Mouse (Mus musculus): Measurements from ENCODE around the gene Tmem131. TPM values are rescaled to one million over a fixed set of nuclear protein-coding genes. Genes with fewer than 3 reads are reported as not detected.

The Tmem131 gene
- polyA plus RNA-seq, 1 experiment from 2014 or later, result 22.1 TPM

DNA sequence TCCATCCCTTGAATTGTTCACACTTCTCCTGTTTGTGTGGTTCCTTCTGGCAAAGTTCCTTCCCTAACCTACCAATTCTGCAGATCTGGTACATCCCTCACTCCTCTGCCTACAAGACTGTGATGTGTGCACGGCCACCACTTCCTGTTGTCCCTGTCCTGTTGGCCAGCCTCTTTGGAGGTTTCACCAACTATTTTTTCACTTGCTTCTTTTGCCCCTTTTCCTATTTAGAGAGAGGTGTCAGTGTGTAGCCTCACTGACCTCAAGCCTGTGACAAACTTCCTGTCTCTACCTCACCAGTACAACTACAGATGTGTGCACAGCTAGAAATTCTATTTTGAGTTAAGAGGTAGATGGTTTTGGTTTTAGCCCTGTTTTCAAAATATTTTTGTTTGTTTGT, 136.4 kb downstream of the Tmem131 start:
- Histone ChIP-seq H3K4me1 (ENCODE audit: control insufficient read depth, insufficient read depth, low read length) (no peaks in the 10 kb centered on the region), H3K9ac (replicated peaks; ENCODE audit: low read depth, low read length) (no peak overlapping the region), H3K27me3 (ENCODE audit: control insufficient read depth, insufficient read depth, low read length) (no peaks in the 10 kb centered on the region), H3K9me3 (ENCODE audit: control insufficient read depth, low read length) (no peaks in the 10 kb centered on the region), H3K4me3 (ENCODE audit: low read depth, low read length) (no peak overlapping the region), H3K36me3 (ENCODE audit: control insufficient read depth, insufficient read depth, low read length) (peaks cover 66% of the 10 kb centered on the region), H3K27ac (ENCODE audit: low read depth, low read length) (no peak overlapping the region), H3K4me2 (ENCODE audit: low read depth, low read length) (no peak overlapping the region)
- no peak for ATAC-seq (ENCODE audit: low read depth)
- whole genome bisulfite sequencing, result 93% methylated on average over 1 of the region's 1 CpGs

DNA sequence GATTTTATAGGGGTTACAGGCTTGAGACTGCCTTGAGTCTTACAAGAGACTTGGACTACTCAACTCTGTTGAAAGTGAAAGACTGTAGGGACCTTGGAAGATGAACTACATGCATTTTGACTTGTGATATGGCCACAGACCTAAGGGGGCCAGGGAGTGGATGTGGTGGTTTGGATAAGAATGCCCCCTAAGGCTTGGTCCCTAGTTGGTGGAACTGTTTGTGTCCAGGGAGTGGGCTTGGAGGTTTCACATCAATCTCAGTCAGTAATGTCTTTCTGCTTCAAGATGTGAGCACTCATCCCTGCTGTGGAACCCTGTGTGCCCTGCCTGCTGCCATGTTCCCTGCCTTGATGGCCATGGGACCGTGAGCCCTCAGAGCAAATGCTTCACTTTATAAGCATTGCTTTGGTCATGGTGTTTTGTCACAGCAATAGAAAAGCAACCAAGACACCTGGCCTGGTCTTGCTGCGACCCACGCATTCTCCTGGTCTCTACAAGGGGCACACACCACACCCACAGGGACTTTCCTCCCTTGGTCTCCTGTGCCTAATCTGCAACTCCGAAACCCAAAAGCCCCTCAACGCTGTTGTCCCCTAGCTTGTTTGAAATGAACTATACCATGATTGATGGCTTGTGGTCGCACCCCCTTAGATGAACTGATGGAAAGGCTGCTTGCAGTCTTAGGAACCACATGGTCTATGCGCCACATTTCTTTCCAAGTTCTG, 137.1 kb downstream of the Tmem131 start:
- H3K9ac ChIP-seq (replicated peaks; ENCODE audit: low read depth, low read length), result no peak overlapping the region
- WGBS, result 96% methylated on average over 7 of the region's 7 CpGs
- peaks cover 66% of the 10 kb centered on the region for H3K36me3 ChIP-seq (ENCODE audit: control insufficient read depth, insufficient read depth, low read length)
- H3K4me1 ChIP-seq (ENCODE audit: control insufficient read depth, insufficient read depth, low read length), result no peaks in the 10 kb centered on the region
- H3K4me2 ChIP-seq (ENCODE audit: low read depth, low read length), result no peak overlapping the region
- H3K9me3 ChIP-seq (ENCODE audit: control insufficient read depth, low read length), result no peaks in the 10 kb centered on the region
- no peak overlapping the region for H3K27ac ChIP-seq (ENCODE audit: low read depth, low read length)
- H3K4me3 ChIP-seq (ENCODE audit: low read depth, low read length), result no peak overlapping the region
- H3K27me3 ChIP-seq (ENCODE audit: control insufficient read depth, insufficient read depth, low read length), result no peaks in the 10 kb centered on the region
- no peak for ATAC-seq (ENCODE audit: low read depth)

- 99% methylated on average over 4 of the region's 4 CpGs for WGBS
- Histone ChIP-seq H3K9ac (replicated peaks; ENCODE audit: low read depth, low read length) (no peak overlapping the region), H3K9me3 (ENCODE audit: control insufficient read depth, low read length) (no peaks in the 10 kb centered on the region), H3K4me3 (ENCODE audit: low read depth, low read length) (no peak overlapping the region), H3K36me3 (ENCODE audit: control insufficient read depth, insufficient read depth, low read length) (peaks cover 62% of the 10 kb centered on the region), H3K27me3 (ENCODE audit: control insufficient read depth, insufficient read depth, low read length) (no peaks in the 10 kb centered on the region), H3K27ac (ENCODE audit: low read depth, low read length) (no peak overlapping the region), H3K4me1 (ENCODE audit: control insufficient read depth, insufficient read depth, low read length) (no peaks in the 10 kb centered on the region), H3K4me2 (ENCODE audit: low read depth, low read length) (no peak overlapping the region)
- ATAC-seq (ENCODE audit: low read depth), result no peak
These were observed 138.6 kb downstream of the Tmem131 start for GRCm38 (mm10) chr1:36804833-36805232.

DNA sequence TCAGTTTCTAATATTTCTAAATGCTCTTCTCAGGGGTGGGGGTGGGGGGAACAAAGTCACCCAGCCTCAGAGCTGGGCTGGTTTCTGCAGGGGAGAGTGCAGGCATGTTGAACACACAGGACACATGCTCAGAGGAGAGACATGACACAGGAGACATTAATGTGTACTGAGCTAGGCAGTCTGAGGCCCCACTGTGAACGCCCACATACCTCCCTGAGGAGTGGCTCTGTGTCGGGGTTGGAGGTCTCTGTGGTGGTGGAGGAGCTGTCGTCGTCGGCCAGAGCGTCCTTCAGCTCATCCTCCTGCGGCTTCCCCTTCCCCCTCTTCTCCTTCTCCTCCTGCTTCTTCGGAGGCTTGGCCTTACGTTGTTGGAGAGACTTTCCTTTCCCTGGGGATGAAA, 139.2 kb downstream of the Tmem131 start:
- WGBS, result 81% methylated on average over 9 of the region's 9 CpGs
- Histone ChIP-seq H3K4me2 (ENCODE audit: low read depth, low read length) (no peak overlapping the region), H3K27me3 (ENCODE audit: control insufficient read depth, insufficient read depth, low read length) (no peaks in the 10 kb centered on the region), H3K4me1 (ENCODE audit: control insufficient read depth, insufficient read depth, low read length) (no peaks in the 10 kb centered on the region), H3K36me3 (ENCODE audit: control insufficient read depth, insufficient read depth, low read length) (peaks cover 68% of the 10 kb centered on the region), H3K9ac (replicated peaks; ENCODE audit: low read depth, low read length) (no peak overlapping the region), H3K9me3 (ENCODE audit: control insufficient read depth, low read length) (no peaks in the 10 kb centered on the region), H3K27ac (ENCODE audit: low read depth, low read length) (no peak overlapping the region), H3K4me3 (ENCODE audit: low read depth, low read length) (no peak overlapping the region)
- ATAC-seq (ENCODE audit: low read depth), result no peak

GRCm38 (mm10) chr1:36800379-36801011, 143.0 kb downstream of the Tmem131 start:
- no peak overlapping the region for H3K9ac ChIP-seq (replicated peaks; ENCODE audit: low read depth, low read length)
- no peak overlapping the region for H3K27ac ChIP-seq (ENCODE audit: low read depth, low read length)
- no peak overlapping the region for H3K4me3 ChIP-seq (ENCODE audit: low read depth, low read length)
- no peaks in the 10 kb centered on the region for H3K9me3 ChIP-seq (ENCODE audit: control insufficient read depth, low read length)
- 80% methylated on average over 3 of the region's 3 CpGs for WGBS
- ATAC-seq (ENCODE audit: low read depth), result no peak
- no peaks in the 10 kb centered on the region for H3K4me1 ChIP-seq (ENCODE audit: control insufficient read depth, insufficient read depth, low read length)
- H3K27me3 ChIP-seq (ENCODE audit: control insufficient read depth, insufficient read depth, low read length), result no peaks in the 10 kb centered on the region
- H3K4me2 ChIP-seq (ENCODE audit: low read depth, low read length), result no peak overlapping the region
- H3K36me3 ChIP-seq (ENCODE audit: control insufficient read depth, insufficient read depth, low read length), result peaks cover 71% of the 10 kb centered on the region

DNA sequence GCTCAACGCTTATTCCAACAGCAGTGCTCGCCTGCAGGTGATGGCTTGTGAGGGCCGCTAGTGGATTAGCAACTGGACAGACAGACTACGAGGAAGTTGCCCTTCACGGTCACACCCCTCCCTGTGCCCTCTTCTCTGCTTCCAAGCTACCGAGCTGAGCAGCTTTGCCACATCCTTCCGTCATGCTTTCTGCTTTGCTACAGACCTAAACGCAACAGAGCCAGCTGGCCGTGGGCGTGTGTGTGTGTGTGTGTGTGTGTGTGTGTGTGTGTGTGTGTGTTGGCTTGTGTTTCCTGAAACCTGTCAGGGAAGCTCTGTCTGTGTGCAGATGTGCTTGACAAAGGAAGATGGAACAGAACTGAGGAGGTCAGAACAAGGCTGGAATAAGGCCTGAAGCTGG, 146.0 kb downstream of the Tmem131 start:
- WGBS, result 93% methylated on average over 10 of the region's 10 CpGs
- no peak overlapping the region for H3K4me2 ChIP-seq (ENCODE audit: low read depth, low read length)
- no peak for ATAC-seq (ENCODE audit: low read depth)
- no peak overlapping the region for H3K4me3 ChIP-seq (ENCODE audit: low read depth, low read length)
- peaks cover 87% of the 10 kb centered on the region for H3K36me3 ChIP-seq (ENCODE audit: control insufficient read depth, insufficient read depth, low read length)
- no peak overlapping the region for H3K27ac ChIP-seq (ENCODE audit: low read depth, low read length)
- no peaks in the 10 kb centered on the region for H3K9me3 ChIP-seq (ENCODE audit: control insufficient read depth, low read length)
- H3K9ac ChIP-seq (replicated peaks; ENCODE audit: low read depth, low read length), result no peak overlapping the region
- no peaks in the 10 kb centered on the region for H3K27me3 ChIP-seq (ENCODE audit: control insufficient read depth, insufficient read depth, low read length)
- no peaks in the 10 kb centered on the region for H3K4me1 ChIP-seq (ENCODE audit: control insufficient read depth, insufficient read depth, low read length)

- Histone ChIP-seq H3K4me3 (ENCODE audit: low read depth, low read length) (no peak overlapping the region), H3K27ac (ENCODE audit: low read depth, low read length) (no peak overlapping the region), H3K4me2 (ENCODE audit: low read depth, low read length) (no peak overlapping the region), H3K4me1 (ENCODE audit: control insufficient read depth, insufficient read depth, low read length) (no peaks in the 10 kb centered on the region), H3K36me3 (ENCODE audit: control insufficient read depth, insufficient read depth, low read length) (peaks cover 84% of the 10 kb centered on the region), H3K9ac (replicated peaks; ENCODE audit: low read depth, low read length) (no peak overlapping the region), H3K9me3 (ENCODE audit: control insufficient read depth, low read length) (no peaks in the 10 kb centered on the region), H3K27me3 (ENCODE audit: control insufficient read depth, insufficient read depth, low read length) (no peaks in the 10 kb centered on the region)
- WGBS, result 92% methylated on average over 7 of the region's 7 CpGs
- no peak for ATAC-seq (ENCODE audit: low read depth)
These were observed 146.8 kb downstream of the Tmem131 start for GRCm38 (mm10) chr1:36796711-36797110.

- Histone ChIP-seq H3K4me1 (ENCODE audit: control insufficient read depth, insufficient read depth, low read length) (no peaks in the 10 kb centered on the region), H3K9me3 (ENCODE audit: control insufficient read depth, low read length) (no peaks in the 10 kb centered on the region), H3K4me3 (ENCODE audit: low read depth, low read length) (no peak overlapping the region), H3K9ac (replicated peaks; ENCODE audit: low read depth, low read length) (no peak overlapping the region), H3K27ac (ENCODE audit: low read depth, low read length) (no peak overlapping the region), H3K4me2 (ENCODE audit: low read depth, low read length) (no peak overlapping the region), H3K36me3 (ENCODE audit: control insufficient read depth, insufficient read depth, low read length) (peaks cover 23% of the 10 kb centered on the region), H3K27me3 (ENCODE audit: control insufficient read depth, insufficient read depth, low read length) (no peaks in the 10 kb centered on the region)
- WGBS, result 77% methylated on average over 8 of the region's 8 CpGs
- ATAC-seq (ENCODE audit: low read depth), result no peak
These were observed 154.1 kb downstream of the Tmem131 start for GRCm38 (mm10) chr1:36789416-36789815.

DNA sequence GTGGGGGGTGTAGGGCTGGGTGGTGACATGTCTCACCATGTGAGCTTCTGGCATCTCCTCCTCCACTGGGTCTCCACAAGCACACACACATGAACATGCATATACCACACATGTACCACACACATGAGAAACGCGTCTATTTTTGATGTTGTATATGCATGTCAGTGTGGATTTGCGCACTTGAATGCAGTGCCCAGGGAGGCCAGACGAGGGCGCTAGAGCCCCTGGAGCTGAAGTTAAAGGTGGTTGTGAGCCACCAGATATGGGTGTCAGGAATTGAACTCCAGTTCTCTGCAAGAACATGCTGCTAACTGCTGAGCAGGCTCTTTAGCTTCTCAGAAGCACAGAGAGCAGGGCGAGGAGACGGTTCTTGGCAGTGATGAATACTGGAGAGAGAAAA, 157.1 kb downstream of the Tmem131 start:
- no peak for ATAC-seq (ENCODE audit: low read depth)
- H3K9ac ChIP-seq (replicated peaks; ENCODE audit: low read depth, low read length), result no peak overlapping the region
- no peaks in the 10 kb centered on the region; the same call in 1 of the 2 replicates for H3K36me3 ChIP-seq (ENCODE audit: control insufficient read depth, insufficient read depth, low read length)
- H3K4me2 ChIP-seq (ENCODE audit: low read depth, low read length), result no peak overlapping the region
- WGBS, result 92% methylated on average over 7 of the region's 7 CpGs
- H3K4me1 ChIP-seq (ENCODE audit: control insufficient read depth, insufficient read depth, low read length), result no peaks in the 10 kb centered on the region
- no peak overlapping the region for H3K4me3 ChIP-seq (ENCODE audit: low read depth, low read length)
- no peaks in the 10 kb centered on the region for H3K9me3 ChIP-seq (ENCODE audit: control insufficient read depth, low read length)
- no peaks in the 10 kb centered on the region for H3K27me3 ChIP-seq (ENCODE audit: control insufficient read depth, insufficient read depth, low read length)
- no peak overlapping the region for H3K27ac ChIP-seq (ENCODE audit: low read depth, low read length)

Measured in neural tube, embryonic 14.5 days (tissue).